Mouse (Mus musculus) CH12.LX (cell line): Measurements from ENCODE around the gene 6430550D23Rik. TPM values are rescaled to one million over a fixed set of nuclear protein-coding genes. Genes with fewer than 3 reads are reported as not detected.

Source experiments
- DNase-seq: peaks from one replicate; pipeline ENCODE4 v3.0.0-alpha.2; 2013; ENCODE audit errors: extremely low read depth
- H3K27ac ChIP-seq: 2 replicates; pipeline ENCODE4 v1.5.1; 2012; ENCODE audit warnings: low read depth, mild to moderate bottlenecking, control low read depth, moderate library complexity; ENCODE audit not compliant: insufficient read depth
- H3K27me3 ChIP-seq: replicated peaks from 2 replicates; pipeline ENCODE3; 2012; ENCODE audit warnings: inconsistent platforms
- H3K36me3 ChIP-seq, 2 experiments: replicated peaks in 1 of 2; 2 replicates each; pipeline versions ENCODE3 to v1.6.1; 2012; ENCODE audit warnings: inconsistent platforms in 1 of 2, low read length in 1 of 2, mild to moderate bottlenecking in 1 of 2, mixed read lengths in 1 of 2, moderate library complexity in 1 of 2; ENCODE audit not compliant: control insufficient read depth in 1 of 2, insufficient read depth in 1 of 2
- H3K4me1 ChIP-seq, 2 experiments: 2 replicates each; pipeline ENCODE4 v1.6.1; 2012; ENCODE audit warnings: inconsistent platforms in 1 of 2, moderate library complexity in 1 of 2; ENCODE audit not compliant: insufficient read depth in 2 of 2, control insufficient read depth in 1 of 2
- H3K4me2 ChIP-seq: 2 replicates; pipeline ENCODE4 v1.6.1; 2012; ENCODE audit warnings: low read depth, mild to moderate bottlenecking, control low read depth; ENCODE audit not compliant: poor library complexity, insufficient read depth, severe bottlenecking
- H3K4me3 ChIP-seq, 3 experiments: fragments of 150-350 bp in 1 of 3; sonication (generic) in 1 of 3; replicated peaks in 1 of 3; 2 replicates each; pipeline versions ENCODE3 to v1.5.1; 2011 to 2012; ENCODE audit warnings: low read depth in 2 of 3, low read length in 2 of 3, mild to moderate bottlenecking in 2 of 3, moderate library complexity in 2 of 3, control low read depth in 1 of 3, improper control_type of control experiment in 1 of 3, inconsistent platforms in 1 of 3, mixed read lengths in 1 of 3; ENCODE audit not compliant: poor library complexity in 1 of 3
- H3K79me2 ChIP-seq: replicated peaks from 2 replicates; pipeline ENCODE4 v1.6.1; 2012; ENCODE audit warnings: mild to moderate bottlenecking, moderate library complexity; ENCODE audit not compliant: control insufficient read depth, poor library complexity, insufficient read depth, severe bottlenecking; ENCODE audit errors: extremely low read depth
- H3K9ac ChIP-seq: 2 replicates; pipeline ENCODE4 v1.6.1; 2012; ENCODE audit warnings: low read depth, mild to moderate bottlenecking, control low read depth, moderate library complexity; ENCODE audit not compliant: insufficient read depth
- H3K9me3 ChIP-seq: replicated peaks from 2 replicates; pipeline ENCODE3; 2012; ENCODE audit warnings: low read length, inconsistent platforms, mixed read lengths
- BHLHE40 ChIP-seq: IDR thresholded peaks from 2 replicates; pipeline ENCODE4 v1.6.1; 2011; ENCODE audit warnings: mild to moderate bottlenecking, low read depth, low read length, improper control_type of control experiment
- CHD2 ChIP-seq: IDR thresholded peaks from 2 replicates; pipeline ENCODE4 v1.6.1; 2011; ENCODE audit warnings: low read length, improper control_type of control experiment
- E2F4 ChIP-seq: IDR thresholded peaks from 2 replicates; pipeline ENCODE4 v1.6.1; 2011; ENCODE audit warnings: low read depth, low read length, improper control_type of control experiment; ENCODE audit not compliant: insufficient replicate concordance
- ELF1 ChIP-seq: IDR thresholded peaks from 2 replicates; pipeline ENCODE4 v1.6.1; 2014; ENCODE audit warnings: low read depth, mild to moderate bottlenecking, inconsistent platforms, low read length, improper control_type of control experiment
- EP300 ChIP-seq: IDR thresholded peaks from 2 replicates; pipeline ENCODE4 v1.6.1; 2011; ENCODE audit warnings: low read length, improper control_type of control experiment
- HCFC1 ChIP-seq: IDR thresholded peaks from 2 replicates; pipeline ENCODE4 v1.6.1; 2012; ENCODE audit warnings: low read depth, mild to moderate bottlenecking, inconsistent platforms, low read length, improper control_type of control experiment
- JUN ChIP-seq: IDR thresholded peaks from 2 replicates; pipeline ENCODE4 v1.6.1; 2011; ENCODE audit warnings: low read depth, mild to moderate bottlenecking, low read length, improper control_type of control experiment, moderate library complexity; ENCODE audit not compliant: insufficient read depth
- JUND ChIP-seq: conservative IDR thresholded peaks from 2 replicates; pipeline ENCODE4 v1.6.1; 2011; ENCODE audit warnings: low read depth, low read length, improper control_type of control experiment
- MAX ChIP-seq: IDR thresholded peaks from 2 replicates; pipeline ENCODE4 v1.6.1; 2011; ENCODE audit warnings: low read length, improper control_type of control experiment
- MAZ ChIP-seq: IDR thresholded peaks from 2 replicates; pipeline ENCODE4 v1.6.1; 2012; ENCODE audit warnings: low read depth, mild to moderate bottlenecking, inconsistent platforms, low read length, improper control_type of control experiment, moderate library complexity
- MEF2A ChIP-seq: IDR thresholded peaks from 2 replicates; pipeline ENCODE4 v1.6.1; 2014; ENCODE audit warnings: low read depth, mild to moderate bottlenecking, inconsistent platforms, low read length, improper control_type of control experiment, borderline replicate concordance
- NRF1 ChIP-seq: IDR thresholded peaks from 2 replicates; pipeline ENCODE4 v1.6.1; 2014; ENCODE audit warnings: low read depth, mild to moderate bottlenecking, inconsistent platforms, low read length, improper control_type of control experiment, moderate library complexity
- POLR2A ChIP-seq: IDR thresholded peaks from 2 replicates; pipeline ENCODE4 v1.6.1; 2011; ENCODE audit warnings: low read depth, mild to moderate bottlenecking, improper control_type of control experiment, low read length
- RAD21 ChIP-seq: IDR thresholded peaks from 2 replicates; pipeline ENCODE4 v1.6.1; 2011; ENCODE audit warnings: low read depth, mild to moderate bottlenecking, low read length, improper control_type of control experiment, moderate library complexity
- RCOR1 ChIP-seq: conservative IDR thresholded peaks from 2 replicates; pipeline ENCODE4 v1.6.1; 2012; ENCODE audit warnings: low read depth, mild to moderate bottlenecking, inconsistent platforms, low read length, improper control_type of control experiment
- SIN3A ChIP-seq: IDR thresholded peaks from 2 replicates; pipeline ENCODE4 v1.6.1; 2012; ENCODE audit warnings: low read length, improper control_type of control experiment, inconsistent platforms
- TBP ChIP-seq: conservative IDR thresholded peaks from 2 replicates; pipeline ENCODE4 v1.6.1; 2011; ENCODE audit warnings: low read depth, low read length, improper control_type of control experiment
- TCF12 ChIP-seq: IDR thresholded peaks from 2 replicates; pipeline ENCODE4 v1.6.1; 2014; ENCODE audit warnings: low read depth, mild to moderate bottlenecking, inconsistent platforms, low read length, improper control_type of control experiment
- USF1 ChIP-seq: IDR thresholded peaks from 2 replicates; pipeline ENCODE4 v1.6.1; 2014; ENCODE audit warnings: low read depth, mild to moderate bottlenecking, inconsistent platforms, low read length, improper control_type of control experiment
- USF2 ChIP-seq: conservative IDR thresholded peaks from 2 replicates; pipeline ENCODE4 v1.6.1; 2011; ENCODE audit warnings: low read depth, low read length, improper control_type of control experiment
- ZC3H11A ChIP-seq: IDR thresholded peaks from 2 replicates; pipeline ENCODE4 v1.6.1; 2012; ENCODE audit warnings: low read depth, mild to moderate bottlenecking, inconsistent platforms, low read length, improper control_type of control experiment
- ZMIZ1 ChIP-seq: IDR thresholded peaks from 2 replicates; pipeline ENCODE4 v1.6.1; 2012; ENCODE audit warnings: low read depth, mild to moderate bottlenecking, inconsistent platforms, low read length, improper control_type of control experiment
- dilution Hi-C: fragments of 300-500 bp; cut with MboI; formaldehyde crosslinking; loops from 2 replicates; pipeline ENCODE4 v1.14.3; 2020; ENCODE audit warnings: low sequenced_read_pairs; ENCODE audit not compliant: extremely low pct_unique_long_range_greater_than_20kb, extremely low pct_ligation_motif_present
- in situ Hi-C: fragments of 300-500 bp; cut with MboI; formaldehyde crosslinking; loops from 3 replicates; pipeline ENCODE4 v1.14.3; 2019; ENCODE audit warnings: low sequenced_read_pairs, low pct_ligation_motif_present, low pct_unique_long_range_greater_than_20kb, mixed read lengths
- polyA plus RNA-seq: library from polyadenylated mRNA; unstranded; fragments of >175 nt; gene quantifications from 2 replicates; pipeline ENCODE4 v1.2.1, GENCODE M21; 2012; ENCODE audit warnings: low read depth; ENCODE audit not compliant: insufficient read length
- total RNA-seq, 2 experiments: library from RNA; depleted of rRNA; stranded (reverse); fragments of 300-350 nt in 1 of 2; fragments of >200 nt in 1 of 2; gene quantifications; 2 replicates each; pipeline ENCODE4 v1.2.3; 2012 to 2014

The 6430550D23Rik gene
- total and polyA plus RNA-seq, 3 experiments: 0.78 to 1.4 (median 0.81) TPM

DNA sequence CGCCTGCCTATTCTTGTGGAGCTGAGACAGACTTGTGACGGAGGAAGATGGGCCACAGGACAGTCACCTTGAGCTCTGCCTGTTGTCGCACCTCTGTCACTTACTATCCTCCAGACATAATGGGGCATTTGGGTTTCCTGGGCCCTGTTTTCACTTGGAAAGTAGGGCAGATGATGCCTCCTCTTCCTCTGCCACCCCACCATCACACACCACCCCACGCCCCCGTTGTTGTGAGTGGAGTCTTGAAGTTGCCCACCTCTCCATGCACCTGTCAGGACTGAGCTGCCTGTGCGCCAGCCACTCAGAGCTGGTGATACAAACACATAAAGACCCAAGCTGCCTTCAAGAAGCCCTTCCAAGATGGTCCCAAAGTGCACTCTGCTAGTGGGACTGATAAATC, 20.6 kb downstream of the 6430550D23Rik start:
- Histone ChIP-seq H3K9me3 (no peaks in the 10 kb centered on the region), H3K79me2 (no peaks in the 10 kb centered on the region; the same call in 1 of the 2 replicates), H3K9ac (no peak overlapping the region), H3K4me3 (no peak overlapping the region), H3K27ac (no peak overlapping the region), H3K4me1 (no peaks in the 10 kb centered on the region), H3K27me3 (no peaks in the 10 kb centered on the region)
- no peak for DNase-seq
- in situ Hi-C loops: loop anchor here (25.0 kb wide), 1 partner anchor 300 kb away; no protein-coding TSS in a partner anchor
- TF ChIP-seq TBP (no peak), EP300 (no peak)
- TF ChIP-seq, all 38 proteins: peak for 0
- Histone ChIP-seq H3K36me3 (peaks cover 82 to 94% of the 10 kb centered on the region in 2 experiments), H3K4me2 (no peak overlapping the region)
- dilution Hi-C loops: no loop called here

DNA sequence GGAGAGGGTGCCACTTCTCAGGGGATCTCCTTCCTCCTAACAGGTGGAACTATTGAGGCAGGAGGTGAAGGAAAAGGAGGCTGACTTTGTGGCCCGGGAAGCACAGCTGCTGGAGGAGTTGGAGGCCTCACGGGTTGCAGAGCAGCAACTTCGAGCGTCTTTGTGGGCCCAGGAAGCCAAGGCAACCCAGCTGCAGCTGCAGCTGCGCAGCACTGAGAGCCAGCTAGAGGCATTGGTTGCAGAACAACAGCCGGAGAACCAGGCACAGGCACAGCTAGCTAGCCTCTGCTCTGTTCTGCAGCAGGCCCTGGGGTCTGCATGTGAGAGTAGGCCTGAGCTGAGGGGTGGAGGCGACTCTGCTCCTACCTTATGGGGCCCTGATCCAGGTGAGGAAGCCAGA, 22.0 kb downstream of the 6430550D23Rik start:
- Histone ChIP-seq H3K9me3 (no peaks in the 10 kb centered on the region), H3K27ac (no peak overlapping the region), H3K27me3 (no peaks in the 10 kb centered on the region), H3K4me3 (no peak overlapping the region), H3K79me2 (no peaks in the 10 kb centered on the region; the same call in 1 of the 2 replicates), H3K4me1 (peaks cover 0 to 3% of the 10 kb centered on the region in 2 experiments; a peak in 1 of 4 replicates), H3K4me2 (no peak overlapping the region), H3K36me3 (peaks cover 77 to 93% of the 10 kb centered on the region in 2 experiments), H3K9ac (no peak overlapping the region)
- no peak for DNase-seq
- no peak for TF ChIP-seq MAX
- TF ChIP-seq USF1: no peak
- no peak for TF ChIP-seq ZMIZ1
- TF ChIP-seq TCF12: no peak
- no peak for TF ChIP-seq NRF1
- TF ChIP-seq JUND: no peak
- dilution Hi-C loops (no loop called here), in situ Hi-C loops (loop anchor here (25.0 kb wide), 1 partner anchor 302 kb away; no protein-coding TSS in a partner anchor)

DNA sequence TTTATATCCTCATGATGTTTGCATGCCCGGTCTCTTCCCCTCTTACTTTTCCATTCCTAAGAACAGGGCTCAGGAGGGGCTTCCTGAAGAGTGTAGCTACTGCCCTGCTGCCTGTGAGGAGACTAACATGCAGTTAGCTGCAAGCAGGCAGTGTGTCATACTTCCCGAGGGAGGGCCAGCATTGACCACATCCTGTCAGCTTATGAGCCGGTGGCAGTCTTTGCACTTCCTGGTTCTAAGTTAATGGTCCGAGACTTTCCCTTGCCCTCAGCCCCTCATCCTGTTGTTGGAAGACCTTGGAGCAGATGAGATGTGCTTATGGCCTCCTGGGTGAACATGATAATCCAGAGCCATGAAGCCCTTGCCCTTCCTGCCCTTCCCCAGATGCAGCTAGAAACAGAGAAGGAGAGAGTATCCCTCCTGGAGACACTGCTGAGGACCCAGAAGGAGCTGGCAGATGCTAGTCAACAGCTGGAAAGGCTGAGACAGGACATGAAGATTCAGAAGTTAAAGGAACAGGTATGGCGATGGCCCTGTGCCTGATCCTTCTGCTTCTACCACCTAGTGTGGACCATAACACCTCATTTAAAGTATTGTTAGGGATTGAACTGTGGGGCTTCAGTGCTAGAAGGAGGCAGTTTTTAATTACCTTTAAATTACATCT, 28.3 kb downstream of the 6430550D23Rik start:
- Histone ChIP-seq H3K36me3 (peaks cover 43 to 61% of the 10 kb centered on the region in 2 experiments), H3K9ac (peak overlapping the region; percentile 76), H3K4me1 (peaks cover 0 to 48% of the 10 kb centered on the region in 2 experiments; a peak in 2 of 4 replicates), H3K4me2 (peak overlapping the region; percentile 88), H3K79me2 (peaks cover 12% of the 10 kb centered on the region), H3K4me3 (peak overlapping the region; percentile 48 to 72 (median 62)), H3K27ac (peak overlapping the region; percentile 55), H3K9me3 (no peaks in the 10 kb centered on the region), H3K27me3 (no peaks in the 10 kb centered on the region)
- in situ Hi-C loops: loop anchor here (25.0 kb wide), 1 partner anchor 308 kb away; no protein-coding TSS in a partner anchor
- dilution Hi-C loops: no loop called here
- peak; percentile 89 for DNase-seq
- TF ChIP-seq POLR2A: peak; percentile 82
- TF ChIP-seq MEF2A: peak; percentile 76; the same call in 1 of the 2 replicates
- TF ChIP-seq SIN3A: peak; percentile 93; the same call in 1 of the 2 replicates
- no peak for TF ChIP-seq RAD21
- peak; percentile 97 for TF ChIP-seq ELF1
- TF ChIP-seq MAZ: no peak
- TF ChIP-seq ZC3H11A: no peak
- TF ChIP-seq E2F4: no peak
- TF ChIP-seq JUN: peak; percentile 59; the same call in 1 of the 2 replicates
- peak; percentile 71 for TF ChIP-seq HCFC1
- TF ChIP-seq ZMIZ1: peak; percentile 82; the same call in 1 of the 2 replicates
- peak; percentile 61; the same call in 1 of the 2 replicates for TF ChIP-seq MAX
- no peak for TF ChIP-seq USF1
- no peak for TF ChIP-seq RCOR1
- peak; percentile 16; the same call in 1 of the 2 replicates for TF ChIP-seq BHLHE40
- peak; percentile 91 for TF ChIP-seq TBP
- no peak for TF ChIP-seq USF2
- peak; percentile 71; the same call in 1 of the 2 replicates for TF ChIP-seq EP300
- TF ChIP-seq CHD2: peak; percentile 41; the same call in 1 of the 2 replicates
